Mouse (Mus musculus) lung, postnatal 25 days (tissue): Measurements from ENCODE around the gene Olfr693.
"Not testable (repeated sequence)": the region's sequence is repeated elsewhere in the genome, so short reads cannot be mapped to it uniquely, and the experiment has no call there.

ENCODE experiments used
- DNase-seq: peaks from one replicate; pipeline ENCODE4 v3.0.0; 2022; ENCODE audit warnings: low spot score

The Olfr693 gene

DNA sequence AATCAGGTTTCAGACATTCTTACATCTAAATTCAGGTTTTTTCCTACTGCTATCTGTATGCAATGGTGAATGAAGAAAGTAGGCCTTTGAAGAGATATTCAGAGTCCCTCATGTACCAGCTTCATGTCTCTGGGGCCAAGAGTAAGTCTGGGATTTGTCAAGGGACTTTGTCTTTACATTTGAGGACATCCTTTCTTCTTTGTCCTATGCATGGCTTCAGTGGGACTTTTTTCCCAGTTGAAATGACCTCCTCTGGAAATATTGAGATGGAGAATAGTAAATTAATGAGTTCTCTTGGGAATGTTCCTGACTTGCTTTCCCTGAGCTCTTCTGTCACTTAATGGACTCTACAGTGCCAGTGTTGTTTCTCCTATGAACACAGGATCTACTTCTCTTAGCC lies at the start of gene Olfr693:
Olfr693 (minus strand) TSS at position 101 of the 400 bp plus-strand sequence.
- no peak for DNase-seq

DNA sequence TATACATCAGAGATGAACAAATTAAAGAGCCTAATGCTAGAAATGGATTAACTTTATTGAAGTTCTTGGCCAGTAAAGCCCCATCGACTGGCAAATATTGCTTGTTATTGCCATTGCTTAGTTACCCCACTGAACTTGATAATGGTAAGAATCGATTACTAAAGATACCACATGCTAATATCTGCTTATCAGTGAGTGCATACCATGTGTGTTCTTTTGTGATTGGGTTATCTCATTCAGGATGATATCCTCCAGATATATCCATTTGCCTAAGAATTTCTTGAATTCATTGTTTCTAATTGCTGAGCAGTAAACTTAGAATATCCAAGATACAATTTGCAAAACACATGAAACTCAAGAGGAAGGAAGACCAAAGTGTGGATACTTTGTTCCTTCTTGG lies 45.3 kb upstream of the Olfr693 start:
- DNase-seq: not testable (repeated sequence)

DNA sequence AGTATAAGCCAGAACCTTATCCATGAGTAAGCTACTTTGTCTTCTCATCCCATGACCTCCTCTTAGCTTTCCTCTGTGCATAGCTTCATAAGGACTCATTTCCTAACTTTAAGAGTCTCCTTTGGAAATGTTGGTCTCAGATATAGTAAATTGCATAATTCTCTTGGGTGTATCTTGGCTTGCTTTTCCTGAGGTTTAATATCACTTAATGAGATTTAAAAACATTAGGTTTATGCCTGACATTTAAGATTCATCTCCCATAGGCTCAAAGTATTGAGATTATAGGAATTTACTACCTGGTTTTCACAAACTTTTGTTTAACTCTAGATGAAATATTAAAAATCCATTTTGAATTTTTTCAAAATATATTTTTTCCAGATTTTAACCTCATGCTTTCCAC lies 35.9 kb upstream of the Olfr693 start, which contains the start of gene Olfr695:
Olfr695 (minus strand) TSS at position 101 of the 400 bp plus-strand sequence.
- no peak for DNase-seq

DNA sequence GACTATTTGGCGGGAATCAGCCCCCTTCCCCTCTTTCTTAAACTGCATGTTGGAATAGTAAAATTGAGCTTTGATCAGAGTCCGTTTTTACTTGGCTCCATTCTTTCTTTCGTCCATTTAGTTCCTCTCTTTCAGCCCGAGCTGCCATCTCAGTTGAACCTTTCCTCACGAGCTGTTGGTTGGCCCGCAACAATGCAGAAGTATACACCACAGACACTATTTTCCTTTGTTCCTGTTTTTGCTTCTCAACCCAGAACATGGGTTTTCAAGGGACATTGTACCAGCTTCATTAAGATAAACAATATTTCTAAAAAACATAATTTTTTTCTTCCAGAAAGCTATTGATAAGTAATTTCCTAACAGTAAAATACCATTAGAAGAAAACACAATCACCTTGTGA lies 31.1 kb upstream of the Olfr693 start:
- peak; percentile 3 for DNase-seq

DNA sequence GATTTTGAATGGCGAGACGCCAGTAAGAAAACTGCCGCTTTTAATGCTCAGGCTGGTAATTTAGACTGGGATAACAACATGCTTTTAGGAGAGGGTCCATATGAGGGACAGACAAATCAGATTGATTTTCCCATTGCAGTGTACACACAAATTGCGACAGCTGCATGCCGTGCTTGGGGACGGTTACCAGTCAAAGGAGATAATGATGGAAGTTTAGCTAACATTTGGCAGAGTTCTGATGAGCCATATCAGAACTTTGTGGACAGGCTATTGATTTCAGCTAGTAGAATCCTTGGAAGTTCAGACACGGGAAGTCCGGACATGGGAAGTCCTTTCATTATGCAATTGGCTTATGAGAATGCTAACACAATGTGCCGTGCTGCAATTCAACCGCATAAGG lies 27.3 kb upstream of the Olfr693 start:
- DNase-seq: not testable (repeated sequence)

DNA sequence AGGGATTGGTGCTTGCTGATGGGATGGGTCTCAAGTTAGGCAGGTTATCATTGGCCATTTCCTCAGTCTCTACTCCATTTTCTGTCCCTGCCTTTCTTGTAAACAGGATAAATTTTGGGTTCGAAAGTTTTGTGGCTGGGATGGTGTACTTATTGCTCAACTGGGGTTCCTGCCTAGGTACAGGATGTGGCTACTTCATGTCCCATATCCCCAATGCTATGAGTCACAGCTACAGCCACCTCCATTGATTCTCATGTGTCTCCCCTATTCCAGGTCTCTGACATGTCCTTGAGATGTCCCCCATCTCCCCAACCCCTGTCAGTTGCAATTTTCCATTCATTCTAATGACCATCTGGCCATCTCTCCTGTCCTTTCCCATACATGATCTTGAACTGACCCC lies 16.5 kb upstream of the Olfr693 start:
- DNase-seq: no peak

DNA sequence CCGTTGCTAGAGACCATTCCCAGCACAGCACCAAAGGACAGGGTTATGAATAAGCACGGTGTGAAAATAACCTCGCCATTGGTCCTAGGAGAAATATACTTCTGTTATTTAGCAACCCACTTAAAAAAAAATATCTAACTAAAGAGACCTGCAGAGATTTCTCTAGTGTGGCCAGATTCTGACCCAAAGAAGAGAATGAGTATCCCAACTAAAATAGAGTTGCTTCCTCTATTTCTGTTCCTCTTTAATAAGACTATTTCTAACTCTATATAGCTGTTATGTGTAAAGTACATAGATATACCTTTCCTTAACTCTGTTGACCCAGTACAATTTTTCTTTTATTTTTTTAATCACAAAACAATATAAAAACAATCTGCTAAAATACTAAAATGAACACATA lies 12.6 kb upstream of the Olfr693 start:
- no peak for DNase-seq

DNA sequence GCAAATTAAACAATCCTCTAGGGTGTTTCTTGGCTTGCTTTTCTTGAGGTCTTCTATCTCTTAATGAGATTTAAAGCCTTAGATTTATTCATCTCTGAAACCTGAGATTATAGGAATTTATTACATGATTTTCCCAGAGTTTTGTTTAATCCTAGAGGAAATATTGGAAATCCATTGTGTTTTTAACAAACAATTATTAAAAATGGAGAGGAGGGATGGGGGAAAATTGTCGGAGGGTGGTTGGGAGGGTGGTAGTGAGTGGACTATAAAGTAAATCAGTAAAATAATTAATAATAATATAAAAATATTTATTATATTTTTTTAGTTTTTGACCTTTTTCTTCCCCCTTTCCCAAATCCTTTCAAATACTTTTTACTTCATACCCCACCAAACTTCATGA lies 11.3 kb upstream of the Olfr693 start, which contains the start of gene Olfr694:
Olfr694 (minus strand) TSS at position 101 of the 400 bp plus-strand sequence.
- DNase-seq: no peak

DNA sequence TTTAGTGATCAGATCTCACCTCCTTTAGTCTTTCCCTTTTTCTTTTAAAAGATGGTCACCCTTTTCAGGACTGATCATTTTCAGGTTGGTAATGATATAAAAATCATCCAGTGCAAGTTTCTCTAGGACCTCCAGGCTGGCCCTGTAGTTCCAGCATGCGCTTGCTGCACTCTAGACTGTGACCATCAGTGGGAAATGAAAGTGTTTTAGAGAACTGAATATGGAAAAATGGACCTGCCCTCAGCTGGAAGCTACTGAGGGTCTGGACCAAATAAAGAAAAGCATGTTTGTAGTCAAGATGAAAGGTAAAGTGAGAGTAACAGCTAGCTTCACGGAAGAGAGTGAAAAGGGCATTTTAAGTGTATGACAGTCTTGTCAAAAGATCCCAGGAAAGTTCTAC lies 5.0 kb upstream of the Olfr693 start:
- no peak for DNase-seq

DNA sequence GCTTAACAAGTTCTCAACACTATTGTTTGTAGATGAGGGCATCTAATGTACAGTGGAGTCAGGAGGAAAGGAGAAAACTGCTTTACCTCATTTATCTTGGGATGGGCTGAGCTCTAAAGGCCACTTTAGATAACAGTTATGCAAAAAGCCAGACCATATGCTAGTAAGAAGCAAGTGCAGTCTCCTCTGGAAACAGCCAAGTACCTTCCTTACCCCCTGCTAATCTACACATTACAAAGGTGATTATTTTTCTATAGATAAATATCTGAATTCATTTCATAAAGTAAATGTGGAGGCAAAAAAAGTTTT lies 28.1 kb downstream of the Olfr693 start:
- no peak for DNase-seq

DNA sequence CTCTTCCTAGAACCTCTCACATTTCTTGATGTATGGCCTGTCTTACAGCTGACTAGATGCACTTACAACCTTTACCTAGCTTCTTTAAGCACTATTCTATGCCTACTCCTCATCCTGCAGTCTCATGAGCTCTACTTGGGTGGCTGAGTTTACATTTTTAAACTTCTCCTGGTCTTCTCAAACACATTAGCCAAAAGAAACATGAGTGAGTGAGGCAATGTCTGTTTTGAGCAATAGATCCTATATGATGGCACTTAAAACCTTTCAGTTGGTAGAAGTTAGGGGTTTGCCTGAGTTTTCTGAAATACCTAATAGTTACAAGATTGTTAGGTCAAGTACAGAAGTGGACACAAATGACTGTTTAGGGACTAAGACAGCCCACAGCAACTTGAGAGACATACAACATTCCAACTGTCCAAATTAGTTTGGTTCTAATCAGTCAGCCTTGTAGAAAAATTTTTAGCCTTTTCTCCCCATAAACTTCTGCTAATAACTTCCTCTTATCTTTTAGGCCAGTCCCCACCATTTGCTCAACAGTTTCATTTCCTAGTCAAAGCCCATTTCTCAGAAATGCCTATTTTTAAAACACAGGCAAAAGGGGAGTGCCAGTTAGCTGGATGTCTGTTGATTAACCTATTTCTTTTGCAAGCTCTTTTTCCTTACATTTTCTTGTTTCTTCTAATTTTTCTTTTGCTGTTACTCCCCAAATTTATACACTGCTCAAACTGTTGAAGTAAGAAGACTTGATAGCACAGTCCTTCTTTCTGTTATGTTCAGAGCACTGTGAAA lies 28.6 kb downstream of the Olfr693 start:
- DNase-seq: peak; percentile 18

DNA sequence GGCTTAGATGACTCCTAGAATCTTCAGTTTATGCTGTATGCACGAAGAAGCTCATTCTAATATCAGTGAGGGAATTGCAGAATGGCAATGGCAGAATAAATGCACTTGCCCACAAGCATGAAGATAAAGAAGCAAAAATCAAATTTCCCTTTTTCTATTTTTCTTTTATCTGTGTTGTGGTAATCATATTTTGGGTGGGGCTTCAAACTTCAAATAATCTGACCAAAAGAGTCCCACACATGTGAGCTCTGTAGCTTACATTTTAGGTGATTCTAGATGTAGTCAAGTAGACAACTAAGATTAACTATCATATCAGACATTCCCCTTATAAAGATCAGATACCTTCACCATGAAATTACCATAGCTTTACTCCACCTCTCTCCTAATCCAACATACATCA lies 30.6 kb downstream of the Olfr693 start:
- no peak for DNase-seq

DNA sequence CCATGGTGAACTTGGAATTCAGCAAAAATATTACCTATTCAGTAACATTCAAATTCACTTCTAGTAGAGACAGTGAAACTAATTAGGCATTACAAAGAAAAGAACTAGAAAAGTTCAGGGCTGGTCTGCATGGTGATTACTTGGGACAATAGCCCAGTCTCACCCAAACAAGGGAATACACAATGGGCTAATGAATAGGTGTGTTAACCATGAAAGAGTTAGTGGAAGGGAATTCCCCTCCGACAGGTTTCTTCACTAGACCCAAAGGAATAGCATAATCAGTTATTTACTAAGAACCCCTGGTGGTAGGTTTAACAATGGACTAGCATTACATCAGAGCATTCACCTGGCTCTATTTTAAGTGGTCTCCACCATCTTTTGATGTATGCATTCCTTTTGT lies 35.1 kb downstream of the Olfr693 start:
- DNase-seq: no peak

DNA sequence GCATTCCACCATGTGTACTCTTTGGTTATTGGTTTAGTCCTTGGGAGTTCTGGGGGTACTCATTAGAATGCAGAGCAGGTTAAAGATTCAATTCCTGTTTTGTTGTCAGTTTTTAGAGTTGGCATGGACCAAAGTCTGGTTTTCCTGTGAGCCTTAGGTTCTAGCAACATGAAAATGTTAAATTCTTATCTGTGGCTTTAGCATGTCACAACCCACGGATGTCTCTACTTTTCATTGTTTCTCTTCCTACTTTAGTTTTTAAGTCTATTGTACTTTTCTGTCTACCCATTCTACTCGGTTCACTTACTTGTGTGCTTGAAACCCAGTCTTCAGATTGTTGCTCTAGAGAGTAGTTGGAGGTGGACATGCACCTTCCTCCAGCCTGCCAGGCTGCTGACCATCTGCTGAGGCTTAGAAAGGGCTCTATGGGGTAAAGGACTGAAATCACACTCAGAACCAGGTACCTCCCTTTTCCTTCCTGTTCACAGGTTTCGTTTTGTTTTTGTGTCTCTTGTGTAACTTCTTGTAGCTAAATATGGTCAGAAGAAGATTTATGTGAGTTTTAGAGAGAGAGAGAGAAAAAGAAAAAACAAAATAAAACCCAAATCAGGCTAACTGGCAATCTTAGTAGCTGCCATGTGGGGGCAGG lies 36.0 kb downstream of the Olfr693 start:
- peak; percentile 43 for DNase-seq

DNA sequence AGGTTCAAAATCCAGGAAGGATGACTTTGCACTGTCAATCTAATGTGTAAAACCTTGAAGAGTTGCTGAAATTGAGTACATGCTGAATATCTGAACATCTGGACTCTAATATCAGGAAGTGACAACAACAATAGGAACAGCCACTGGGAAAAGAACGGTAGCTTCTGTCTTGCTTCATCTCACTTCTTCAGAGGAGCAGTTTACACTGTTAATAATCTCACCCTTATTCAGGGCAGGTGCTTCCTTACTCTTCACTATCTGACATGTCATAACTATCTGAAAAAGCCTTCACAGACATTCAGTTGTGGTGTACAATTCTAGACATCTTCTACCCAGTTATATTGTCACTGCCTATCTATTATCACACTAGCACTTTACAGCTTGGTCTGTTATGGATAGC lies 39.5 kb downstream of the Olfr693 start:
- no peak for DNase-seq

DNA sequence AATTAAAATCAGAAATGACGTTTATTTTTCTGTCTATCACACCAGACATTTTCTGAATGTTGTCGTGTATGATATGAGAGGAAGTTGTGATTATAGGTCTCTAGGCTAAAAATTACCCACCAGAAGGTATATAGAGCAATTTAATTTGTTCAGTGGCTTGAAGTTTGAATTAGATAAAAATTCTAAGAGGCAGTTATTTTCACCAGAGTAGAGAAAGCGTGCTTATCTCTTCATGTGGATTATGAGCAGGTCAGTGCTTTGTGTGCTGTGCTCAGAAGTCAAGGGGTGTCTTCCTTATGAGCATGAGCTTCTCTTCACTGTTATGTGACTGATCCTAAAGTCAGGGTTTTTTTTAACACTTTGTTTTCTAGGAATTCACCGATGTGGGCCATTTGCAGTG lies 44.8 kb downstream of the Olfr693 start:
- no peak for DNase-seq
